26 mouse cellular contexts compared by ENCODE assay signal in genomic region chr1:152508481-152509220, GRCm38 (mm10).
"Had no signal": no experiment of that assay in that cellular context is flagged by ENCODE, and none has a peak within 500 bp of the region (broad histone marks: within the 10 kb centered on the region; RNA-seq: fewer than 3 reads in every experiment).

No protein-coding gene starts in this region.

- H3K9me3 ChIP-seq: embryonic facial prominence, embryonic 10.5 days; embryonic facial prominence, embryonic 12.5 days; embryonic facial prominence, embryonic 13.5 days; embryonic facial prominence, embryonic 15.5 days; forebrain, embryonic 10.5 days; forebrain, embryonic 12.5 days; forebrain, embryonic 13.5 days; forebrain, embryonic 15.5 days; heart, embryonic 10.5 days had no signal

- H3K4me1 ChIP-seq: embryonic facial prominence, embryonic 10.5 days; embryonic facial prominence, embryonic 12.5 days; forebrain, embryonic 10.5 days; forebrain, embryonic 12.5 days; forebrain, embryonic 13.5 days; forebrain, embryonic 15.5 days had no signal

- ATAC-seq: forebrain, embryonic 13.5 days; forebrain, embryonic 14.5 days; forebrain, embryonic 15.5 days; forebrain, embryonic 16.5 days; forebrain, postnatal 0 days had no signal

- H3K9ac ChIP-seq: embryonic facial prominence, embryonic 12.5 days; embryonic facial prominence, embryonic 13.5 days; embryonic facial prominence, embryonic 15.5 days; forebrain, embryonic 12.5 days; forebrain, embryonic 13.5 days; forebrain, embryonic 15.5 days; forebrain, postnatal 0 days had no signal

- H3K4me2 ChIP-seq: embryonic facial prominence, embryonic 12.5 days; embryonic facial prominence, embryonic 13.5 days; embryonic facial prominence, embryonic 15.5 days; forebrain, embryonic 12.5 days; forebrain, embryonic 13.5 days; forebrain, embryonic 15.5 days had no signal

- H3K36me3 ChIP-seq: embryonic facial prominence, embryonic 10.5 days; embryonic facial prominence, embryonic 12.5 days; embryonic facial prominence, embryonic 13.5 days; embryonic facial prominence, embryonic 15.5 days; forebrain, embryonic 10.5 days; forebrain, embryonic 12.5 days; forebrain, embryonic 15.5 days had no signal

- H3K27ac ChIP-seq: embryonic facial prominence, embryonic 10.5 days; embryonic facial prominence, embryonic 12.5 days; embryonic facial prominence, embryonic 13.5 days; embryonic facial prominence, embryonic 15.5 days; forebrain, embryonic 10.5 days; forebrain, embryonic 12.5 days; forebrain, embryonic 13.5 days; forebrain, embryonic 15.5 days; heart, adult 2 months; heart, embryonic 10.5 days had no signal

- H3K4me3 ChIP-seq: embryonic facial prominence, embryonic 10.5 days; embryonic facial prominence, embryonic 12.5 days; embryonic facial prominence, embryonic 13.5 days; embryonic facial prominence, embryonic 15.5 days; erythroblast, embryonic 14.5 days; forebrain, embryonic 10.5 days; forebrain, embryonic 12.5 days; forebrain, embryonic 13.5 days; forebrain, embryonic 15.5 days; heart, adult 2 months; heart, embryonic 10.5 days had no signal

- DNase-seq: cerebellum, adult 8-10 months; cerebellum, adult 9-10 months; cerebellum, adult 9-11 months; cerebellum, postnatal 10 days; cerebellum, postnatal 14 days; cerebellum, postnatal 25 days; cerebellum, postnatal 36 days; embryo, embryonic 11 days; forebrain, postnatal 0 days; gastrocnemius, postnatal 10 days; gastrocnemius, postnatal 14 days; gastrocnemius, postnatal 25 days; heart, adult 18-20 months; heart, adult 2 months had no signal

- H3K27me3 ChIP-seq: embryonic facial prominence, embryonic 12.5 days; embryonic facial prominence, embryonic 13.5 days; embryonic facial prominence, embryonic 15.5 days; forebrain, embryonic 12.5 days; forebrain, embryonic 13.5 days; forebrain, embryonic 15.5 days had no signal
